Mouse (Mus musculus) embryonic facial prominence, embryonic 11.5 days (tissue): Measurements from ENCODE around the gene Mindy1. TPM values are rescaled to one million over a fixed set of nuclear protein-coding genes. Genes with fewer than 3 reads are reported as not detected.

Experiments used
- ATAC-seq: fragments of 200-750 bp; cut with Nextera tagmentation; replicated peaks from 2 replicates; pipeline ENCODE4 v1.8.0; 2017; ENCODE audit warnings: low read depth; ENCODE audit not compliant: insufficient number of reproducible peaks, low FRiP score, low TSS enrichment
- DNase-seq: peaks from one replicate; pipeline ENCODE4 v3.0.0-alpha.2; 2015; ENCODE audit warnings: low spot score
- H3K27ac ChIP-seq: fragments of 300-500 bp; sonication (generic); replicated peaks from 2 replicates; pipeline ENCODE4 v1.5.1; 2014; ENCODE audit warnings: mild to moderate bottlenecking, low read depth, low read length, control low read depth
- H3K27me3 ChIP-seq: fragments of 300-500 bp; sonication (generic); 2 replicates; pipeline ENCODE4 v1.6.1; 2014; ENCODE audit warnings: mild to moderate bottlenecking, low read length, moderate library complexity, mixed read lengths; ENCODE audit not compliant: control insufficient read depth, insufficient read depth
- H3K36me3 ChIP-seq: fragments of 300-500 bp; sonication (generic); replicated peaks from 2 replicates; pipeline ENCODE4 v1.6.1; 2014; ENCODE audit warnings: low read depth, mild to moderate bottlenecking, low read length, moderate library complexity, mixed read lengths; ENCODE audit not compliant: control insufficient read depth, insufficient read depth
- H3K4me1 ChIP-seq: fragments of 300-500 bp; sonication (generic); 2 replicates; pipeline ENCODE4 v1.6.1; 2014; ENCODE audit warnings: low read length, mixed read lengths; ENCODE audit not compliant: control insufficient read depth, insufficient read depth
- H3K4me2 ChIP-seq: fragments of 300-500 bp; sonication (generic); 2 replicates; pipeline ENCODE4 v1.6.1; 2014; ENCODE audit warnings: low read depth, mild to moderate bottlenecking, control low read depth, low read length, moderate library complexity
- H3K4me3 ChIP-seq: fragments of 300-500 bp; sonication (generic); 2 replicates; pipeline ENCODE4 v1.5.1; 2014; ENCODE audit warnings: low read depth, low read length, control low read depth
- H3K9ac ChIP-seq: fragments of 300-500 bp; sonication (generic); replicated peaks from 2 replicates; pipeline ENCODE4 v1.6.1; 2014; ENCODE audit warnings: mild to moderate bottlenecking, control low read depth, low read length
- H3K9me3 ChIP-seq: fragments of 300-500 bp; sonication (generic); replicated peaks from 2 replicates; pipeline ENCODE4 v1.6.1; 2016; ENCODE audit warnings: mild to moderate bottlenecking, low read length, inconsistent platforms, mixed read lengths; ENCODE audit not compliant: control insufficient read depth
- WGBS: fragments of 180-500 bp; shearing (Covaris S2); extraction: QIAGEN DNeasy Blood & Tissue Kit; methylation state at CpG from one replicate; pipeline ENCODE4 v1.1.7; 2014; 5-methylcytosine and 5-hydroxymethylcytosine counted together
- polyA plus RNA-seq: library from polyadenylated mRNA; unstranded; fragments of >200 nt; fragmentation: Nextera tagmentation; extraction: Ambion mirVana; gene quantifications from 2 replicates; pipeline ENCODE4 v1.2.1, GENCODE M21; 2014

Gene Mindy1
- polyA plus RNA-seq, 1 experiment from 2014 or later: 45.7 TPM

GRCm38 (mm10) chr3:95314075-95314474 lies 32.9 kb downstream of the Mindy1 start:
- no peak overlapping the region; the same call in 1 of the 2 replicates for H3K9ac ChIP-seq
- no peak overlapping the region; the same call in 1 of the 2 replicates for H3K4me2 ChIP-seq
- H3K4me3 ChIP-seq: no peak overlapping the region
- no peak for ATAC-seq
- H3K36me3 ChIP-seq: no peaks in the 10 kb centered on the region
- H3K27ac ChIP-seq: no peak overlapping the region
- no peak for DNase-seq
- H3K9me3 ChIP-seq: no peaks in the 10 kb centered on the region
- no peaks in the 10 kb centered on the region for H3K27me3 ChIP-seq
- 59% methylated on average over 6 of the region's 6 CpGs for WGBS
- no peaks in the 10 kb centered on the region; the same call in none of the 2 replicates for H3K4me1 ChIP-seq

DNA sequence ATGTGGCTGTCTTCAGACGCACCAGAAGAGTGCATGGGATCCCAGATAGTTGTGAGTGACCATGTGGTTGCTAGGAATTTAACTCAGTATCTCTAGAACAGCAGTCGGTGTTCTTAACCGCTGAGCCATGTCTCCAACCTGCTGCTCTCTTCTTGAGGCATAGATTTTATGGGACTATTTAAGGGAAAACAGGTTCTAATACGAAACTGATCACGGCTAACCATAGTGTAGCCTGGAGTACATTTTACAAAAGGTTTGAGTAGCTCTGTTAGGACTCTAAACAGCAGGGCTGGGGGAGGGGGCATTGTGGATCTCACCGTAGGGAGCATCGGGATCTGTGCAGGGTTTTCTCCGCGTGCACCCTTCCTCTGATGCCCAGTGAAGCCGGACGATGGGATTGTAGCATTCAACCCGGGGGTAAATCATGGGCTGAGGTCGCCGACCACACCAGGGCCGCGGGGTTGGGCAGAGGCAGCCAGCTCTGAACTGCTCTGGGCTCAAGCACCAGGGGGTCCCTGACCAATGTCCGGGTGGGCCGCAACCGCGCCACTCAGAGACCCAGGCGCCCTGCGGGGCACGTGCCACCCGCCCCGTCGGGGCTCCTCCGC lies 33.4 kb downstream of the Mindy1 start, which contains the start of gene Cers2:
TSS of gene Cers2 (plus strand) at position 306 of the 608 bp plus-strand sequence.
- Histone ChIP-seq H3K9ac (peak within 1 kb of the TSS; percentile 100), H3K9me3 (no peaks in the 10 kb centered on the region), H3K27ac (peak within 1 kb of the TSS; percentile 94), H3K4me1 (no peaks in the 10 kb centered on the region; the same call in none of the 2 replicates), H3K4me3 (peak within 1 kb of the TSS; percentile 95), H3K36me3 (no peaks in the 10 kb centered on the region), H3K27me3 (no peaks in the 10 kb centered on the region), H3K4me2 (peak within 1 kb of the TSS; percentile 68)
- 4% methylated on average over 22 of the region's 27 CpGs for WGBS
- DNase-seq (peak; percentile 48), ATAC-seq (peak; percentile 62)

- H3K4me3 ChIP-seq: peak overlapping the region; percentile 95
- no peaks in the 10 kb centered on the region for H3K9me3 ChIP-seq
- under 1% methylated on average over 68 of the region's 71 CpGs for WGBS
- peak overlapping the region; percentile 94 for H3K27ac ChIP-seq
- DNase-seq (peak; percentile 90), ATAC-seq (peak; percentile 92)
- H3K36me3 ChIP-seq: no peaks in the 10 kb centered on the region
- H3K4me1 ChIP-seq: no peaks in the 10 kb centered on the region; the same call in none of the 2 replicates
- peak overlapping the region; percentile 100 for H3K9ac ChIP-seq
- no peaks in the 10 kb centered on the region for H3K27me3 ChIP-seq
- H3K4me2 ChIP-seq: peak overlapping the region; percentile 68
Observed at GRCm38 (mm10) chr3:95315094-95315843, 34.1 kb downstream of the Mindy1 start.

GRCm38 (mm10) chr3:95315844-95316550 lies 34.9 kb downstream of the Mindy1 start:
- ATAC-seq (no peak), DNase-seq (no peak)
- H3K27me3 ChIP-seq: no peaks in the 10 kb centered on the region
- H3K4me1 ChIP-seq: no peaks in the 10 kb centered on the region; the same call in none of the 2 replicates
- WGBS: 13% methylated on average over 9 of the region's 9 CpGs
- peak overlapping the region; percentile 94 for H3K27ac ChIP-seq
- peak overlapping the region; percentile 68 for H3K4me2 ChIP-seq
- peak overlapping the region; percentile 100 for H3K9ac ChIP-seq
- peak overlapping the region; percentile 95 for H3K4me3 ChIP-seq
- no peaks in the 10 kb centered on the region for H3K9me3 ChIP-seq
- H3K36me3 ChIP-seq: no peaks in the 10 kb centered on the region

DNA sequence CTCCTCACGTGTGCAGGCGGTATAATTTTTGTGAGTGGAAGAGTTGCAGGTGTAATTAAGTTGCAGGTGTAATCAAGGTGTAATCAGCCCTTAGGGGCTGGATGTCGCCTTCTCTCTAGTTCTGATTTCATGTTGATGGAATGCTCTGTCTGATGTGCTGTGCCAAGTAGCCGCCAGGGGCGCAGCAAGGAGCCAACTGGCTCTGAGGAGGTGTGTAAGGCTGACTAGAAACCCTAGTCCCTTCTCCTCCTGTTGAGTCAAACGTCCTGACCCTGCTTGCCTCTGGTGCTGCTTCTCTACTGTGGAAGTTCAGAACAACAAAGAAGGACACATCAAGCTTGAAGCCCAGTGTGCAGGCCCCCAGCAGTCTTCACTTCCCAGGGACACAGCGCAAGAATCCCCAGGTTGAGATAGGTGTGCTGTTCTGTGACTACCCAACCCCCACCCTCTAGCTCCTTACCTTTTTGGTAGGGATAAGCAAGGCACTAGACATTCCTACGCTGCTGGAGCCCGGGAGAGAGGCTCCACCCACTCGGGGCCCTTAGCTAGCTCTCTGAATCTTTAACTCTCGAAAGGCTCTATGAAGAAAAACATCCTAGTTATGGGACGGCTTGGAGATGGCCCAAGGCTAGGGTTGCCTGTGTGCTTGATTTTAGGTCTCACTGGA lies 36.4 kb downstream of the Mindy1 start:
- DNase-seq (peak; percentile 78), ATAC-seq (no peak)
- Histone ChIP-seq H3K36me3 (no peaks in the 10 kb centered on the region), H3K27ac (no peak overlapping the region), H3K9ac (no peak overlapping the region; the same call in 1 of the 2 replicates), H3K9me3 (no peaks in the 10 kb centered on the region), H3K4me3 (no peak overlapping the region), H3K4me2 (no peak overlapping the region), H3K27me3 (no peaks in the 10 kb centered on the region), H3K4me1 (no peaks in the 10 kb centered on the region; the same call in none of the 2 replicates)
- 20% methylated on average over 12 of the region's 12 CpGs for WGBS

- Histone ChIP-seq H3K27me3 (no peaks in the 10 kb centered on the region), H3K27ac (no peak overlapping the region), H3K4me1 (no peaks in the 10 kb centered on the region; the same call in none of the 2 replicates), H3K4me3 (no peak overlapping the region), H3K36me3 (no peaks in the 10 kb centered on the region; the same call in 1 of the 2 replicates), H3K4me2 (no peak overlapping the region), H3K9me3 (no peaks in the 10 kb centered on the region), H3K9ac (no peak overlapping the region)
- DNase-seq: peak; percentile 20
- 31% methylated on average over 6 of the region's 6 CpGs for WGBS
- no peak for ATAC-seq
Observed at GRCm38 (mm10) chr3:95318548-95318947, 37.4 kb downstream of the Mindy1 start.

DNA sequence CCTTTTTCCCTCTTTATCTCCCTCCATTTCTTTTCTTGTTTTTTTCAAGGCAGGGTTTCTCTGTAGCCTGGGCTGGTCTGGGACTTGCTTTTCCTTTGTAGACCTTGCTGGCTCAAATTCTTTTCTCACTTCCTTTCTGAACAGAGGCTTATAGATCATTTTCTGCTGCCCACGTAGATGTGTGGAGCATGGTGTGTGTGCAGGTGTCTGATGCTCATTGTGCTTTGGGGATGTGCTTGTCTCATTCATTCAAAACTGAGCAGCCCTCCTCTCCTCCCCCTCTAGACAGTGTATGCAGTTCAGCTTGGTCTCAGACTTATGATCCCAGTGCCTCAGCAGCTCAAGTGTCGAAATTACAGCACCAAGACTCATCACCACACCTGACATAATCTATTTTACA lies 38.0 kb downstream of the Mindy1 start:
- H3K9ac ChIP-seq: no peak overlapping the region
- no peaks in the 10 kb centered on the region; the same call in none of the 2 replicates for H3K4me1 ChIP-seq
- H3K4me3 ChIP-seq: no peak overlapping the region
- ATAC-seq (no peak), DNase-seq (no peak)
- 63% methylated on average over 2 of the region's 2 CpGs for WGBS
- H3K27ac ChIP-seq: no peak overlapping the region
- no peak overlapping the region for H3K4me2 ChIP-seq
- no peaks in the 10 kb centered on the region for H3K27me3 ChIP-seq
- H3K36me3 ChIP-seq: no peaks in the 10 kb centered on the region; the same call in 1 of the 2 replicates
- H3K9me3 ChIP-seq: no peaks in the 10 kb centered on the region
